Mouse (Mus musculus) kidney, adult 9 months (tissue): ENCODE results near the gene Prss35.

Source experiments
- DNase-seq: peaks from one replicate; pipeline ENCODE4 v3.0.0; 2022

The Prss35 gene

GRCm38 (mm10) chr9:86800600-86801163 lies 57.2 kb downstream of the Prss35 start:
- peak; percentile 44 for DNase-seq
